Mouse (Mus musculus): ENCODE data around the gene Mei4.

The Mei4 gene

DNA sequence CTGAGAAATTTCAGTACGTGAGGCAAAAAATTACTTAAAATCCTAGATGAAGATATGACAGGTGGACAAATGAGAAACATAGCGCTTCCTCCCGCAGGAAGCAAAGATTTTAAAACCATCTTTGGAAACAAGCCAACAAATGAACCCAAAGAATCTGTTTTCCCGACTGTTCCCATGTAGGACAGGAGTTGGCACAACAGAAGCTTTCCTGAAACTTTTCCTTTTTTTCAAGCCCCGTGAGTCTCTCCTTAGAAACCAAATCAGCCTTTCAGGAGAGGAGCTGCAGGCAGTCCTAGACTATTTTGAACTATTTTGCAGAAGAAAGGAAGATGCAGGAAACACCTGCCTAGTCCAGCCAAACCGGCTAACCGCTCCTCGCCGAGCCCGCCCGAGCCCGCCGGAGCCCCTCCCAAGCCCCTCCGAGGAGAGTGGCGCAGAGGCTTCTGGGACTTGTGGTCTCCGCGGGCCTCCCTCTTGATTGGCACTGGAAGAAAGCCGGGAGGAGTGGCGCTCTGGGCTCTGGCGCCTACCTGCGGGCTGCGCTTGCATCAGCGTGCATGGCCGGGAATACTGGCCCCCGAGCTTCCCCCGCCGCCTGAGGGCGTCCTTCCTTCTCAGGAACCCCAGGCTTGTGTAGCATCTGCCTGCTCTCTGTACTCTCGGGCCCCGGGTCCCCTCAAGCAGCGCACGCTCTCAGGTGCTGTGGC is at the start of gene Mei4:
Mei4 (plus strand) TSS at position 490 of the 707 bp plus-strand sequence.
- in situ Hi-C loops (cut with MseI, MboI), result no loop called here

DNA sequence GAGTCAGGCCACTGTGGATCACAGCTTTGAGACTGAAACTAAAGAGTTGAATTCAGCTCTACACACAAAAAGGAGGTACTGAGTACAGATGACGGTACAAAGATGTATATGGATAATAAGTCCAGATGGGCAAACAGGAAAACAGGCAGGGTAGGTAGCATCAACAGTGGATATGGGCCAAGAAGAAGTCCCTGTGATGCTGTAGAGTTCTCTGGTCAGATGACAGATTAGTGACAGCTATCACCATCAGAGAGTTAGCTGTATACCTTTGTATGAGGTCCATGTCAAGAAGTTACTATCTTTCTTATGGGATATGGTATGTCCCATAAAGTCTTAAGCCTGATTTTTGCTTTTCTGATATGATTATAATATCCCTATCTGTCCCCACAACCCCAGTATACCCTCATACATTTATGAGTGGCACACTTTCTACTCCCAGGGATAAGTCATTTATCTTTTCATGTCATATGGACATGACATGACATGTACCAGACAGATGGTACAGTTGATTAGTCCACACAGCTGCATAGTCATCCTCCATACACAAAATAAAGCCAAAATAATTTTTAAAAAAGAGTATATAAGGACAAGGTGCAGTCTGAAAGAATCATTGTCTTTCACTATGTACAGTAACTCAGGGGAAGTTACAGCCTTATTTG is 43.6 kb upstream of the Mei4 start:
- in situ Hi-C loops (cut with MseI, MboI), result no loop called here

DNA sequence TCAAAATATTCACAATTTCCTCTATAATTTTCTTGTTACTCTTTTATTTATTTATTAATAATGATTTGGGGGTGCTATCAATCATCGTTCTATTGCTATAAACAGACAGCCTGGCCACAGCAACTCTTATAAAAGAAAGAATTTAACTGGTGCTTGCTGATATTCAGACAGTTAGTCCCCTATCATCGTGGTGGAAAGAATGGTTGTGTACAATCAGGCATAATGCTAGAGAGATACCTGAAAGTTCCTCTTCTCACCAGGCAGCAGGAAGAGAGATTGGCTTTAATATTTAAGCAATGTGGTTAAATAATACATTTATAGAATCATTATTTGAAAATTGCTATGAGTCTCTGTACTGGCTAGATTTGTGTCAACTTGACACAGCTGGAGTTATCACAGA is 35.9 kb upstream of the Mei4 start:
- in situ Hi-C loops (cut with MseI, MboI), result no loop called here

DNA sequence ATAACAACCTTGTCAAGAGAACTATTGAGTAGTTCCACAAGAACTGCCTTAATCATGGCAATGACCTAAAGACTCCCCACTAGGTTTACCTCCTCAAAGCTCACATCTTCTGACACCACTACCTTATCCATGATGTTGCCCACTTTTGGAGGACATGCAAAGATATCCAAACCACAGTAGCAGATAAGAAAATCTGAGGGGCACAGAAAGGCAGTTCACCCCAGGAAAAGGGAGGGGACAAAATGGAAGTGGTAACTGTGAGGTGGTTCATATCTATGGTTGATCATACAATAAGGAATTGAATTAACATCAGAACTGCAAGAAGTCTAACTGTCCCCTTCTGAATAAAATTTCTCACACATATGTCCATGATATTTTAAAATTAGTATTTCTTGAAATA is 29.4 kb upstream of the Mei4 start:
- in situ Hi-C loops (cut with MseI, MboI), result no loop called here

DNA sequence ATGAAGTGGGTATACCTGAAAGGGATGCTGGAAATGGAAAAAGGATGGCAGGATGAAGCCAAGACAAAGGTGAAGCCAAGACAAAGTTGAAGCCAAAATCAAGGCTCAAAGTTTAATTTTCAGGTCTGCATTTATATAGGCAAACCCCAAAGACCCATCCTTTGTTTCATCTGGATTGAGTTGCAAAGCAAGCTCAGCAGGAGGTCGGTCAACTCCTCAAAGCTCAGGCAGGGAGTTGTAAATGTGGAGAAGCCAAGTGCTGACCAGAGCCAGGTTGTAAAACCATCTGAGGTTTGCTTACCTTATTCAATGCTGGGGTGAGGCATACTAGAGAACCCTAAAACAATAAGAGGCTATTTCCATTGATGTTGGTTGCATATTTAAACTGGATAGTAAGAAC is 4.6 kb upstream of the Mei4 start:
- in situ Hi-C loops (cut with MseI, MboI), result no loop called here

DNA sequence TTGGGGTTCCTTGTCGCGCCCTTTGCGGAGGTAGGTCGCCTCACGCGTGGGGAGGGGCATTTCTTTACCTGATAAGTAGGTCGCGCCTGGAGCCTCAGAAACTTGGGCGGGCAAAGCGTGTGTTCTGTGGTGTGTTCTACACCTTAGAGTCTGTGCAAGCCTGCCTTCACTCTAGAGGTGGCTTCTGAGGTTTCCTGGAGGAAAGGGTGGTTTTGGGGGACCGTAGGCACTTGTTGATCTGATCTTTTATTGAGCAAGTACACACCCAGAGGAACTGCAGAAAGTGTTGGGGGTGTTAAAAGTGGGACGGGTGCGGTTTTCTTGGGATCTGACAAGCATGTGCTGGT is 391 bp downstream of the Mei4 start:
- in situ Hi-C loops (cut with MseI, MboI), result no loop called here

DNA sequence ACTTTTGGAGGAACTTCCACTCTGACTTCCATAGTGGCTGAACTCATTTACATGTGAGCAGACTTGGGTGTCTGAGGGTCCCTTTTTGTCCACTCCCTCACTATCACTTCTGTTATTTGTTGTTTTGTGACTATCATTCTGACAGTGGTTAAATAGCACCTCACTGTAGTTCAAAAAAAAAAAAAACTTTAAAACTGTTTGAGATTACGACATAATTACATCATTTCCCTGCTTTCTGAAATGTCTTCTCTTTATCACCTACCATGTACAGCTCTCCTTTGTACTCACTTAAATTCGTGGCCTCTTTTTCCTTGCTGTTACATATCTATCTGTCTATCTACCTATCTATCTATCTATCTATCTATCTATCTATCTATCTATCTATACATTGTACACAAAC is 2.6 kb downstream of the Mei4 start:
- in situ Hi-C loops (cut with MseI, MboI), result no loop called here

DNA sequence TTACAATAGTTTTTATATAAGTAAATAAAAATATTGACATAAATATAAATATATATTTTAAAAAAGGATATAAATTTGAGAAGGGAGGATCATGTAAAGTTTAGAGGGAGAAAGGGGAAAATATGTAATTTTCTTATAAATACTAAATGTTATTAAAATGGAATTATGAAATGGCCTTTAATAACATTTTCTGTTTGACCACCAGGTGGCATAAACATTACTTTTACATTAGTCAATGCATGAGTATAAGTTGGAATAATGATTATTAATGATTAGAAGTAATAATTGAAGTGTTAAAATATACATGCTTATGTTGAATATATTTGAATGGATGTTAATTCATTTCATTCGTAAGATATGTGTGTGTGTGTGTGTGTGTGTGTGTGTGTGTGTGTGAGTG is 58.0 kb downstream of the Mei4 start:
- in situ Hi-C loops (cut with MseI, MboI), result no loop called here

DNA sequence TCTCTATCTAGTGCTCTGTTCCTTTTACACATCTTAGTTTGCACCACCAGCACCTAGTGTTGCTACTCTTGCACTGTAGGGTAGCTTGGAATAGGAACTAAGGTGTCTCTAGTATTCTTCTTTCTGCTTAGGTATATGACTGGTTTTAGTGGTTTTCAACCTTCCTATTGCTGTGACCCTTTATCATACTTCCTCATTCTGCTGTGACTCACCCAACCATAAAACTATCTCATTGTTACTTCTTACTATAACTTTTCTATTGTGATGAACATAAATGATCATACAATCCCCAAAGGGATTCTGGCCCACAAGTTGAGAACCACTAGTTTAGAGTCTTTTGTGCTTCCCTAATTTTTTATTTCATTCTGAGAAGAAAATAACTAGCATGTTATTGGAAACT is 61.3 kb downstream of the Mei4 start:
- in situ Hi-C loops (cut with MseI, MboI), result no loop called here

DNA sequence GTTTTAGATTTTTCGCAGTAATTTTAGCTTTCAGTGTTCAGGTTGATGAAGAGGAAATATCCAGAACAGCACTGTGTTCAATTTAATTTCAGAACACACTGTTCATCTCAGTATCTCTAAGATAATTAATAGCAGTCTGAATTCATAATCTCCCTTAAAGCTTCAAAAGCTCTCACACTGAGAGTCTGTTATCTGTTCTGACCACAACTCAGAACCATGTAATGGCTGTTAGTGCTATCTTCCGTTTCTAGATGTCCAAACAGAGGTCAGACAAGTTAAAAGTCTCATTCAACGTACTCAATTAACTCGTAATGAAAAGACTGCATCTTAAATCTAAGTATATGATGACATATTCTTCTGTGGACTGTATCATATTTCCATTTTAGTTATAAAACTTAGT is 77.1 kb downstream of the Mei4 start:
- in situ Hi-C loops (cut with MseI, MboI), result no loop called here

DNA sequence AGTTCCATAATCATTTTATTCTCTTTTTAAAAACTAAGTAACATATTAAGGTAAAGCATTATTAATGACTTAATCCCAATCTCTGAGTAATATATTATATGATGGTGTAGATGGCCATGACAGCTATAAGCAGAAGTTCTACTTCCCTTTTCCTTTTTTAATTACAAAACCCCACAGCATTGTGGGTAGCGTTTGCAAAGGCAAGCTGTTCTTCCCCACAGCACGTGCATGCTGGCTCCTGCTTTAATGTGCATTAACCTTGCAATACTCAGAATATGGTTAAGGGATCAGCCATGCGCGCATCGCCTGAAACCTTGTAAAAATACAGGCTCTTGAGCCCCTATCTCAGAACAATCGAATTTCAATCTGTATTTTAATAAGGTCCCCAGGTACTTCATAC is 82.2 kb downstream of the Mei4 start:
- in situ Hi-C loops (cut with MseI, MboI), result no loop called here

DNA sequence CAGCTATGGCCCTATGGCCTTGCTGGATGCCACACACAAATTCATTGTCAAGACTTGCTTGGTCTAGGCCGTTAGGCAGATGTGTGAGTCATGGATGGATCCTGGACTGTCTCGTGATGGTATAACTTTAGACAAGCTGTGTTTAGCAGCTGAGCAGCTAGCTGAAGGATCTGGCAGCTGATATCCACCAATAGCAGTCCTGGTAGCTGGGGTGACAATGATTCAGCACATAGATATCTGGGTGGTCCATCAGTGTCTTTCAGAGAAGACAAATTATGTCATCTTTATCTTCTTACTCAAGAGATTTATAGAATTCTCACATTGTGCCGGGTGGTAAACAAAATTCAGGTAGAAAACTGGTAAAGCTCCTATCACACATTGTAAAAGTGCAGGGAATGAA is 93.4 kb downstream of the Mei4 start:
- in situ Hi-C loops (cut with MseI, MboI), result no loop called here

DNA sequence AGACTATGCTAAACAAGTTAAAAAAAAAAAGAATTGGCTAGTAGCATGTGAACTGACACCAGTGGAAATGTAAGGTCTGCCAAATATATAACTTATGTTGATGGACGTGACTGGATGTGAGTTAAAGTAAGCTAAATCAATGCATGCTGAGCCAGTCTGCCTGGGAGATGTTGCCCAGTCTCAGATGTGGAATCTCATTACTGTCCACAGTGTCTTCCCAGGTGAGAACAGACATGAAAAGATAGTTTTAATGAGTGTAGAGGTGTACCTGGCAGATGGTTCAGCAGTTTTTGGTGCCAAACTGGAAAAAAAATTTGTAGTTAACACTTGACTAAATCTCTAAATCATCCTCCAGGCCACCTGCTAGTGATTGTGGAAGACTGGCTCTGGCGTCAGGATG is 94.4 kb downstream of the Mei4 start:
- in situ Hi-C loops (cut with MseI, MboI), result no loop called here

DNA sequence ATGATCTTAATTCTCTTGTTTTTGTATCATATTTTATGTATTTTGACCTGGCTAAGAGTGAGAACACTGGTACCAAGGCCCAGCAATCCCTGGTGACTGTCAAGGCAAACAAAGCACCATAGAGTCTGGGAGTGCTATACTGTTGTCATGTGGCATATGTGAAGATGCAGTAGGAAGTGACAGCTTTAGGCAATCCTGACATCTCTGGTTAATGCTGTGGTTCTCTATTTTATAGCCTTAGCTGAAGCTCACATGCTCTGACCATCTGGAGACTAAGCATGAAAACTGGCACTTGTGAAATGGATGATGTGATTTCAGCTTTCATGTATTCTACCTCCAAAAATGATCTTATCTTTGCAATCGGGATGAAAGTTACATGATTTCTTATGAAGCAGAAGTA is 103.3 kb downstream of the Mei4 start:
- in situ Hi-C loops (cut with MseI, MboI), result no loop called here

DNA sequence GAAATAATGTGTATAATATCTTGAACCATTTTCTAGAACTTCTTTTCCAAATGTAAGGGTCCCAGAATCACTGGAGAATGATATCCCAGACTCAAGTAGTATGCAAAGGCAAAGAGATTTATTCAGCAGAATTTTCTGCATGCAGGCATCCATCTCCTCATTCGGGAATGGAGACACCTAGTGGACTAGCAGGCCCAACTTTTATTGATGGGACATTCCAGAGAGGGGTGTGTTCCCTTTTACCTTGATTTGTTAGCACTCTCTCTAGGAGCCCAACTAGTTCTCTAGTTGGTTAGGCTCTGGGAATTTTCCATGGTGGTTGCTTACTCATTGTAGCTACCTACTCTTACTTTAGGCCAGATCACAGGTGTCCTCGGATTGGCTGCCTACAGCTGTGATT is 105.5 kb downstream of the Mei4 start:
- in situ Hi-C loops (cut with MseI, MboI), result no loop called here

DNA sequence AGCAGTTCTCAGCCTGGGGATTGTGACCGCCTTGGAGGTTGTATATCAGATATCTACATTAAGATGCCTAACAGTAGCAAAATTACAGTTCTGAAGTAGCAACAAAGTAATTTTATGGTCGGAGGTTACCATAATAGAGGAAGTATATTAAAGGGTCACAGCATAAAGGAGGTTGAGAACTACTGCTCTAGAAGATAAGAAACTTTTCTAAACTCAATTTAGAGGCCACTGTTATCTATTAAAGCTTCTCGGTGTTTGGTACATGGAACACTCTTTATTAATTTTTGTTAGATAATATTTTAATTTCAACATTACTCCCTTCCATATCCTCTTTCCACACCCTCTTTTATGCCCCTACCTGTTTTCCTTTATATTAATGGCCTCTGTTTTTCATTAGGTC is 119.0 kb downstream of the Mei4 start:
- in situ Hi-C loops (cut with MseI, MboI), result no loop called here

DNA sequence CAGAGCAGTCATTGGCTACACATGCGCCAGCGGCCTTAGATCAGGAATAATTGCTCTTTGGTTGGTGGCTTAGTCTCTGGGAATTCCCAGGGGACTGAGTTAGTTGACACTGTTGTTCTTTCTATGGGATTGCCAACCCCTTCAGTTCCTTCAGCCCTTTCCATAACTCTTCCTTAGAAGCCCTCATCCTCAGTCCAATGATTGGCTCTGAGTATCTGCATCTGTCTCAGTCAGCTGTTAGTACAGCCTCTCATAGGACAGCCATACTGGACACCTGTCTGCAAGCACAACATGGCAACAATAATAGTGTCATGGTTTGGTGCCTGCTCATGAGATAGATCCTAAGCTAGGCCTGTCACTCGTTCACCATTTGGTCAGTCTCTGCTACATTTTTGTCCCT is 149.5 kb downstream of the Mei4 start:
- in situ Hi-C loops (cut with MseI, MboI), result no loop called here

DNA sequence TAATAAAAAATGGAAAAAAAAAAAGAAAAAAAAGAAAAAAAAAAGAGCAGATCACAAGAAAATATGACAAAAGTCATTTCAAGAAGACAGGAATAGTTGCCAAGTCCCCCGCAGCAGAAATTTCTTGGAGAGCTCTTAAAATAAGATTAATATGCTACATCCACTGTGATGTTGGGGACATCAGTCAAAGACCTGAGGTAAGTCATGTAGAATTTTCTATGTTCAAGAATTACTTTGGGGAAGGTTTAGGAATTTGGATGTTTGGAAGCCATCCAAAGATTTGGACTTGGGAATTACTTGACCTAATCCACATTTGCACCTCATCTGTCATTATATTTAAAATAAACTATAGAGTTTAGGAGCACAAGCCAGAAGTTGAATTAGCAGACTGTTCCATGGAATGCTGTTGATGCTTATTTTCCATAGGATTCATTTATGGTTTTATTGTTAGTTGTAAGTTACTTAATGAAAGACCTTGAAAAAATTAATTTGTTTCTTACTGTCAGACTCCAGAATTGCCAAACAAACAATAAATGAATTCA is 179.1 kb downstream of the Mei4 start:
- in situ Hi-C loops (cut with MseI, MboI), result no loop called here

DNA sequence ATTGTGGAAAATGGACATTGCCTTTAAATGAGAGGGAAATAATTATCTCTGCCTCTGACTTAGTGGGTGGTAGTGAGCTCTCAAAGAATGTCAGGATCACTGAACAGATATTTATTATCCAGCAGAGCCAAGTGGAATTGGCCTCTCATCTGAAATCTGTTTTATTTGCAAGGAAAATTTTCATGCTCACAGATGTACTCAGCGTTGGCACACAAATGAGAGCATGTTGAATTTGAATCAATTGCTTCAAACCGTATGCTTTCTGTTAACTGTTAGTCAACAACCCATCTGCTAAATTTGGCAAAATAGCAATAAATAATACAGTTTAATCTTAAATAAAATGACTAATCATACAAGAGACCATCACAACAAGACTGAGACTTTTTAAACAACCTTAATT is 181.0 kb downstream of the Mei4 start:
- in situ Hi-C loops (cut with MseI, MboI), result no loop called here

DNA sequence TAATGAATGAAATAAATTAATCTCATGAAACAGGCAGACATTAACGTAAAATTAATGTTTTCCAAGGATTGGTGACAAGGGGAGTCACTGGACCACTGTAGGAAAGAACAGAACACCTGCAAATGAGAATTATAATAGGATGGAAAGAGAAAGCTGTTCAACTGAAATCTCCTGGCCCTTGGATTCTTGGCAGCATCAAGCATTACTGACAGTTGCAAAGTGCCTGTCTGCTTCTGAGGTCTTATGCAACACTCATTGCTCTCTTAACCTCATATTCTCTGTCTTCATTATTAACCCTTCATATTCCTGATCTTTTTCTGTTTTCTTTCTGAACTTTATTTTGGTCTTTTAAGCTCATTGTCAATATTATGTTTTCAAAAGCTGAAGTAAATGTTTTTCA is 210.4 kb downstream of the Mei4 start:
- in situ Hi-C loops (cut with MseI, MboI), result no loop called here

DNA sequence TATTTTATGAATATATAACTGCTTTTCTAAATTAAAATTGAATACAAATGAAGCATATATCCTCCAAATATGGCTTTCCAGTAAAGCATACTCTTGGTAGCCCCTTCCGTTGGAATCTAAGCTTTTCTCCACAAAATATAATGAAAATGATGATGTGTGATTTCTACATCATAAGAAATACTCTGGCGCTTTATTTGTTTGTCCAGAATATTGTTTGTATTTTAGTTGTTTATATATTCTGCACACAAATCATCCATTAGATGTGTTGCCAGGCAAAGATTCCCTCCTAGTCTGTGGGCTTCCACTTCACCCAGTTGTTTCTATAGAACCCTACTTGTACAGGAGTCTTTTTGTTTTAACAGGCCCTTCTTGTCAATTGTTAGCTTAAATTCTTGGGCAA is 211.8 kb downstream of the Mei4 start:
- in situ Hi-C loops (cut with MseI, MboI), result no loop called here

DNA sequence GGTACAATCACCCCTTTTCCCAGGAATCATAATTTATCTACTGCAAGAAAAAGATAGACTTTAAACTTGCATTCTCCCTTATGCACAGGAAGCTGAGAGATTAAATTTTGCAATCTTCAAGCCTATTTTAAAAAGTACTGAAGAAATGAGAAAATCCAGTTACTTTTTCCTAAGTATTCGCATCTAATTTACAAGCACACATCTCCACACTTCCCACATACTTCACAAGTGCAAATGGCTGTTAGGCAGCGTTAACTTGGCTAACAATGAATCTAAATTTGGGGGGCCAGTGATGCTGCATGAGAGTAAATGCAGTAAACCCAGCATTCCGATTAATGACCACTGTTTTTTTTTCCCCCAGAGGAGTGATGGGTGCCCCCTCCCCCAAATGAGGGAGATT is 232.9 kb downstream of the Mei4 start:
- in situ Hi-C loops (cut with MseI, MboI), result no loop called here

DNA sequence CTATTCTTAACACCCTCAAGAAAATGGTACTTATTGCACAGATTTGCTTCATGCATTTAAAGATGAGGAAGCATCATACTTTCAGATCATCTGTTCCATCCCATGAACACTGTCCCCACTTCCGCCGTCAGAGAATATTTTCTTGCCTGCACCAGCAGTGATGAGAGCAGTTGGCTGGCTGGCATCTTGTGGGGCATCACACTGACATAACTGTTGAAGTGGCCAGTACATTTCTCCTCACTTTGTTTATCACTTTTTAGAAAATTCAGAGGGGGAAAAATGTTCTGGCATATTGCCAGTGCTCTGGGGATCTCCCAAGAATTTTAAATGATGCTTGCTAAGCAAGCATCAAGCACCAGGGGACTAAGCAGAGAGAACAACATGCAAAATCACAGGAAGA is 251.4 kb downstream of the Mei4 start:
- in situ Hi-C loops (cut with MseI, MboI), result no loop called here

DNA sequence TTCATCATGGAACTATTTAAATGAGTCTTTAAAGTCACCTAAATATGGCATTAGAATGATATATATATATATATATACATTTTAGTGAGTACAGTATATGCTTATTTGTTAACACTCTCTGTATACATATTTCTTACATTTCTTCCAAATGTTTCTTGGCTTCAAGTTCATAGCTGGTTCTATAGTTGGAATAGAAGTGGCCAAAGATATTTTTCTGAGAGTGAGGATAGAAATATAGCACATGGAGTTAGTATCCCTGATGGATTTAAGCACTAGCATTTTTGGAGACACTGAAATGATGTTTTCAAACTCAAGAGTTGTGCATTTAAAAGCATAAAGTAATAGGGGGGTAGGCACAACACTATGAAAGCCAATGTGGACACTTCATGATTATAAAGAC is 272.6 kb downstream of the Mei4 start:
- in situ Hi-C loops (cut with MseI, MboI), result no loop called here

Data from mouse trophoblast stem cell (cell line).